Mouse (Mus musculus) MEL (cell line): ENCODE results near the gene 5730455P16Rik. TPM values are rescaled to one million over a fixed set of nuclear protein-coding genes. Genes with fewer than 3 reads are reported as not detected.
A peak's percentile ranks its signal among the peaks of the same experiment; 100 is the strongest.
"Not testable (repeated sequence)": the region's sequence is repeated elsewhere in the genome, so short reads cannot be mapped to it uniquely, and the experiment has no call there.

ENCODE experiments used
- DNase-seq: peaks from one replicate; pipeline ENCODE4 v3.0.0; 2011; ENCODE audit warnings: low read depth, low spot score
- H3K27ac ChIP-seq: 2 replicates; pipeline ENCODE4 v1.5.1; 2012; ENCODE audit warnings: low read depth, mild to moderate bottlenecking, control low read depth, low read length, moderate library complexity; ENCODE audit not compliant: control insufficient read depth
- H3K27me3 ChIP-seq, 2 experiments: fragments of 150-350 bp in 1 of 2; sonication (generic) in 1 of 2; 2 replicates each; pipeline ENCODE4 v1.6.1; 2012; ENCODE audit warnings: low read length in 2 of 2, mild to moderate bottlenecking in 2 of 2, improper control_type of control experiment in 1 of 2, moderate library complexity in 1 of 2; ENCODE audit not compliant: insufficient read depth in 2 of 2, control insufficient read depth in 1 of 2
- H3K36me3 ChIP-seq, 2 experiments: 2 replicates each; pipeline ENCODE4 v1.6.1; 2012 to 2014; ENCODE audit warnings: low read length in 2 of 2, improper control_type of control experiment in 1 of 2, inconsistent platforms in 1 of 2, mild to moderate bottlenecking in 1 of 2; ENCODE audit not compliant: insufficient read depth in 2 of 2, control insufficient read depth in 1 of 2
- H3K4me1 ChIP-seq, 2 experiments: fragments of 150-350 bp in 1 of 2; sonication (generic) in 1 of 2; 2 replicates each; pipeline ENCODE4 v1.6.1; 2012; ENCODE audit warnings: low read length in 2 of 2, improper control_type of control experiment in 1 of 2, mild to moderate bottlenecking in 1 of 2; ENCODE audit not compliant: insufficient read depth in 2 of 2, control insufficient read depth in 1 of 2
- H3K4me3 ChIP-seq, 2 experiments: fragments of 150-350 bp in 1 of 2; sonication (generic) in 1 of 2; 2 replicates each; pipeline ENCODE4 v1.5.1; 2012; ENCODE audit warnings: low read depth in 2 of 2, low read length in 2 of 2, mild to moderate bottlenecking in 2 of 2, moderate library complexity in 2 of 2, control low read depth in 1 of 2, improper control_type of control experiment in 1 of 2; ENCODE audit not compliant: control insufficient read depth in 1 of 2, insufficient read depth in 1 of 2
- H3K79me2 ChIP-seq: 2 replicates; pipeline ENCODE4 v1.6.1; 2012; ENCODE audit warnings: mild to moderate bottlenecking, low read length, moderate library complexity; ENCODE audit not compliant: control insufficient read depth, poor library complexity, insufficient read depth
- H3K9ac ChIP-seq: 2 replicates; pipeline ENCODE4 v1.6.1; 2012; ENCODE audit warnings: low read depth, mild to moderate bottlenecking, control low read depth, low read length, moderate library complexity; ENCODE audit not compliant: control insufficient read depth, poor library complexity, severe bottlenecking
- H3K9me3 ChIP-seq: fragments of 150-350 bp; sonication (generic); replicated peaks from 2 replicates; pipeline ENCODE4 v1.6.1; 2012; ENCODE audit warnings: mild to moderate bottlenecking, low read length, improper control_type of control experiment, moderate library complexity; ENCODE audit not compliant: insufficient read depth
- BHLHE40 ChIP-seq: IDR thresholded peaks from 2 replicates; pipeline ENCODE4 v1.6.1; 2012; ENCODE audit warnings: low read depth, mild to moderate bottlenecking, inconsistent platforms, low read length, improper control_type of control experiment, borderline replicate concordance
- CTCF ChIP-seq, 3 experiments: IDR thresholded peaks in 2 of 3; conservative IDR thresholded peaks in 1 of 3; 2 replicates each; pipeline ENCODE4 v1.5.1; 2011 to 2012; ENCODE audit warnings: low read length in 3 of 3, low read depth in 2 of 3, mild to moderate bottlenecking in 2 of 3, improper control_type of control experiment in 1 of 3, inconsistent platforms in 1 of 3, mixed read lengths in 1 of 3, moderate library complexity in 1 of 3; ENCODE audit not compliant: control insufficient read depth in 1 of 3, insufficient read depth in 1 of 3, poor library complexity in 1 of 3, severe bottlenecking in 1 of 3
- E2F4 ChIP-seq: IDR thresholded peaks from 2 replicates; pipeline ENCODE4 v1.6.1; 2011; ENCODE audit warnings: low read depth, low read length, improper control_type of control experiment, borderline replicate concordance
- ELF1 ChIP-seq: IDR thresholded peaks from 2 replicates; pipeline ENCODE4 v1.6.1; 2014; ENCODE audit warnings: low read depth, mild to moderate bottlenecking, inconsistent platforms, low read length, improper control_type of control experiment, moderate library complexity
- ETS1 ChIP-seq: IDR thresholded peaks from 2 replicates; pipeline ENCODE4 v1.6.1; 2012; ENCODE audit warnings: low read depth, mild to moderate bottlenecking, inconsistent platforms, low read length, improper control_type of control experiment, moderate library complexity
- HCFC1 ChIP-seq: IDR thresholded peaks from 2 replicates; pipeline ENCODE4 v1.6.1; 2012; ENCODE audit warnings: low read depth, mild to moderate bottlenecking, inconsistent platforms, low read length, improper control_type of control experiment, moderate library complexity
- MYB ChIP-seq: IDR thresholded peaks from 2 replicates; pipeline ENCODE4 v1.6.1; 2011; ENCODE audit warnings: mild to moderate bottlenecking, low read depth, low read length, improper control_type of control experiment
- MYC ChIP-seq: IDR thresholded peaks from 2 replicates; pipeline ENCODE4 v1.6.1; 2011; ENCODE audit warnings: low read depth, mild to moderate bottlenecking, low read length, improper control_type of control experiment, moderate library complexity
- NELFE ChIP-seq: IDR thresholded peaks from 2 replicates; pipeline ENCODE4 v1.6.1; 2011; ENCODE audit warnings: low read depth, low read length, improper control_type of control experiment
- NRF1 ChIP-seq: IDR thresholded peaks from 2 replicates; pipeline ENCODE4 v1.6.1; 2014; ENCODE audit warnings: low read depth, mild to moderate bottlenecking, inconsistent platforms, low read length, improper control_type of control experiment, moderate library complexity; ENCODE audit not compliant: poor library complexity, insufficient read depth, severe bottlenecking
- RCOR1 ChIP-seq: IDR thresholded peaks from 2 replicates; pipeline ENCODE4 v1.6.1; 2012; ENCODE audit warnings: low read depth, mild to moderate bottlenecking, inconsistent platforms, low read length, improper control_type of control experiment
- SIN3A ChIP-seq: IDR thresholded peaks from 2 replicates; pipeline ENCODE4 v1.6.1; 2012; ENCODE audit warnings: low read length, improper control_type of control experiment, inconsistent platforms
- TBP ChIP-seq: IDR thresholded peaks from 2 replicates; pipeline ENCODE4 v1.8.0; 2011; ENCODE audit warnings: low read depth, low read length, improper control_type of control experiment
- TCF12 ChIP-seq: IDR thresholded peaks from 2 replicates; pipeline ENCODE4 v1.6.1; 2014; ENCODE audit warnings: low read depth, mild to moderate bottlenecking, inconsistent platforms, low read length, improper control_type of control experiment, moderate library complexity
- USF1 ChIP-seq: IDR thresholded peaks from 2 replicates; pipeline ENCODE4 v1.6.1; 2014; ENCODE audit warnings: low read depth, mild to moderate bottlenecking, inconsistent platforms, low read length, improper control_type of control experiment, moderate library complexity
- ZC3H11A ChIP-seq: IDR thresholded peaks from 2 replicates; pipeline ENCODE4 v1.6.1; 2012; ENCODE audit warnings: low read depth, mild to moderate bottlenecking, inconsistent platforms, low read length, improper control_type of control experiment
- ZKSCAN1 ChIP-seq: IDR thresholded peaks from 2 replicates; pipeline ENCODE4 v1.6.1; 2012; ENCODE audit warnings: low read depth, mild to moderate bottlenecking, inconsistent platforms, low read length, improper control_type of control experiment, moderate library complexity
- ZMIZ1 ChIP-seq: IDR thresholded peaks from 2 replicates; pipeline ENCODE4 v1.6.1; 2012; ENCODE audit warnings: low read depth, mild to moderate bottlenecking, inconsistent platforms, low read length, improper control_type of control experiment, moderate library complexity
- ZNF384 ChIP-seq: IDR thresholded peaks from 2 replicates; pipeline ENCODE4 v1.6.1; 2012; ENCODE audit warnings: low read depth, mild to moderate bottlenecking, inconsistent platforms, low read length, improper control_type of control experiment
- polyA plus RNA-seq, 2 experiments: library from polyadenylated mRNA; stranded (reverse) in 1 of 2; unstranded in 1 of 2; fragments of >175 nt in 1 of 2; fragments of >200 nt in 1 of 2; gene quantifications; 2 replicates each; pipeline versions ENCODE4 v1.2.1 to v1.2.4; 2012; ENCODE audit warnings: low replicate concordance in 2 of 2, low read depth in 1 of 2; ENCODE audit not compliant: insufficient read length in 2 of 2, insufficient read depth in 1 of 2, missing spikeins in 1 of 2
- total RNA-seq: library from RNA; depleted of rRNA; stranded (reverse); fragments of 300-350 nt; gene quantifications from 2 replicates; pipeline ENCODE4 v1.2.3, GENCODE M21; 2012

The 5730455P16Rik gene
- total and polyA plus RNA-seq, 3 experiments, result 9.5 to 10.1 TPM; not detected in 1

DNA sequence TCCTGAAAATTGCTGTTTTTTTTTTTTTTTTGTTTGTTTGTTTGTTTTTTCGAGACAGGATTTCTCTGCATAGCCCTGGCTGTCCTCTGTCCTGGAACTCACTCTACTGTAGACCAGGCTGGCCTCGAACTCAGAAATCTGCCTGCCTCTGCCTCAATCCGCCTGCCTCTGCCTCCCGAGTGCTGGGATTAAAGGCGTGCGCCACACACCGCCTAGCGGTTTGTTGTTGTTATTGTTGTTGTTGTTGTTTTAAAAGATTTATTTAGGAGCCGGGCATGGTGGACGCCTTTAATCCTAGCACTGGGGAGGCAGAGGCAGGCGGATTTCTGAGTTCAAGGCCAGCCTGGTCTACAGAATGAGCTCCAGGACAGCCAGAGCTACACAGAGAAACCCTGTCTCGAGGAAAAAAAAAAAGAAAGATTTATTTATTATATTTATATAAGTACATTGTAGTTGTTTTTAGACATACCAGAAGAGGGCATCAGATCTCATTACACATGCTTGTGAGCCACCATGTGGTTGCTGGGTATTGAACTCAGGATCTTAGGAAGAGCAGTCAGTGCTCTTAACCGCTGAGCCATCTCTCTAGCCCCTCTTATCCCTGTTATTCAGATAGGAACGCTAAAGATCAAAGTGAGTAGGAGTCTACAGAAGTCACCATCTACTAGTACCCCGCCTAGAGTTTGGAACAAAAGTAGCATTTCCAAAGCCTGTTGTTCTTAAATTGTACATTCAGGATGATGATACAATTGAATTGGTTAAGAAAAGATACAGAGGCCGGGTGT lies 48.4 kb upstream of the 5730455P16Rik start:
- TF ChIP-seq MYC, result peak; percentile 85
- peak; percentile 63; the same call in 1 of the 2 replicates for TF ChIP-seq TBP
- 0 out of 2 replicates have a peak, but pooled peaks have one; percentile 33 for TF ChIP-seq ZNF384
- peak in 1 of 3 experiments; percentile 31; a peak in 2 of 6 replicates for TF ChIP-seq CTCF (IDR thresholded peaks at IDR 0.05 in 2 of 3, conservative IDR thresholded peaks at IDR 0.05 in 1 of 3; ENCODE audit: control insufficient read depth in 1 of 3, insufficient read depth in 1 of 3, low read depth in 2 of 3, low read length in 3 of 3, poor library complexity in 1 of 3, severe bottlenecking in 1 of 3)
- not testable (repeated sequence) for H3K4me3 ChIP-seq, H3K9me3 ChIP-seq, H3K27ac ChIP-seq, H3K27me3 ChIP-seq, H3K9ac ChIP-seq
- H3K79me2 ChIP-seq, result peaks cover 22% of the 10 kb centered on the region
- H3K36me3 ChIP-seq, result peaks cover 9 to 29% of the 10 kb centered on the region in 2 experiments
- peak; percentile 43 for DNase-seq
- H3K4me1 ChIP-seq, result peaks cover 23 to 34% of the 10 kb centered on the region in 2 experiments

DNA sequence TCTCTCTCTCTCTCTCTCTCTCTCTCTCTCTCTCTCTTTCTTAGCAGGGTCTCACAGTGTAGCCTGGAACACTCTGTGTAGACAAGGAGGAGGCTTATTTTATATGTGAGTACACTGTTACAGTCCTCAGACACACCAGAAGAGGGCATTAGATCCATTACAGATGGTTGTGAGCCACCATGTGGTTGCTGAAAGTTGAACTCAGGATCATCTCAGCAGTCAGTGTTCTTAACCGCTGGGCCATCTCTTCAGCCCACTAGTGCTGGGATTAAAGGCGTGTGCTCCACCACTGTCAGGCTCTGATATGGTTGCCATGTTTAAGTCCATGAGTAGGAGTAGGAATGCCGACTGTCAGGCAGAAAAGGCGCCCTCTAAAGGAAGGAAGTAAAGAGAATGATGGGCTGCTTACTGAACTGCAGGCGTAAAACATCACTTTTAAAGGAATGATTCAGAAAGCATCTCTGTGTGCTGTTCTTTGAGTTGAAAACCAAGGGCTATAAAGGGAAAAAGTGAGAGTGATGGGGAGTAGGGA lies 47.5 kb upstream of the 5730455P16Rik start:
- Histone ChIP-seq H3K4me3 (peak overlapping the region; percentile 19 to 28; a peak in 1 of 4 replicates), H3K27me3 (no peaks in the 10 kb centered on the region), H3K36me3 (peaks cover 4 to 34% of the 10 kb centered on the region in 2 experiments; a peak in 3 of 4 replicates), H3K4me1 (peaks cover 27 to 35% of the 10 kb centered on the region in 2 experiments)
- TF ChIP-seq NRF1, result 0 out of 2 replicates have a peak, but pooled peaks have one; percentile 7
- TF ChIP-seq ELF1, result 0 out of 2 replicates have a peak, but pooled peaks have one; percentile 30
- no peak for TF ChIP-seq E2F4
- TF ChIP-seq RCOR1, result no peak
- TF ChIP-seq NELFE, result no peak
- TF ChIP-seq HCFC1, result 0 out of 2 replicates have a peak, but pooled peaks have one; percentile 58
- TF ChIP-seq SIN3A, result no peak
- TF ChIP-seq ZC3H11A, result 0 out of 2 replicates have a peak, but pooled peaks have one; percentile 16
- TF ChIP-seq ZMIZ1, result no peak
- 0 out of 2 replicates have a peak, but pooled peaks have one; percentile 5 for TF ChIP-seq USF1
- TF ChIP-seq MYB, result no peak
- 0 out of 2 replicates have a peak, but pooled peaks have one; percentile 19 for TF ChIP-seq TBP
- TF ChIP-seq CTCF (IDR thresholded peaks at IDR 0.05 in 2 of 3, conservative IDR thresholded peaks at IDR 0.05 in 1 of 3; ENCODE audit: control insufficient read depth in 1 of 3, insufficient read depth in 1 of 3, low read depth in 2 of 3, low read length in 3 of 3, poor library complexity in 1 of 3, severe bottlenecking in 1 of 3), result peak; percentile 34 to 59 (median 42); a peak in 5 of 6 replicates
- 0 out of 2 replicates have a peak, but pooled peaks have one; percentile 7 for TF ChIP-seq ETS1
- peak; percentile 18; the same call in 1 of the 2 replicates for TF ChIP-seq TCF12
- TF ChIP-seq ZNF384, result 0 out of 2 replicates have a peak, but pooled peaks have one; percentile 32
- no peak for TF ChIP-seq ZKSCAN1
- TF ChIP-seq BHLHE40, result no peak
- TF ChIP-seq, all 39 proteins: peak for 10
- H3K9me3 ChIP-seq, result no peaks in the 10 kb centered on the region
- peak; percentile 71 for DNase-seq
- peaks cover 17% of the 10 kb centered on the region for H3K79me2 ChIP-seq
- H3K27ac ChIP-seq, result peak overlapping the region; percentile 65
- H3K9ac ChIP-seq, result peak overlapping the region; percentile 25; the same call in 1 of the 2 replicates
